Mouse (Mus musculus) midbrain, embryonic 12.5 days (tissue): ENCODE data around the gene Gm27027. TPM values are rescaled to one million over a fixed set of nuclear protein-coding genes. Genes with fewer than 3 reads are reported as not detected.

Experiments used
- ATAC-seq: fragments of 200-750 bp; cut with Nextera tagmentation; 2 replicates; pipeline ENCODE4 v1.8.0; 2017; ENCODE audit warnings: low read depth, moderate TSS enrichment, moderate library complexity; ENCODE audit not compliant: low FRiP score
- H3K27ac ChIP-seq: fragments of 300-500 bp; sonication (generic); replicated peaks from 2 replicates; pipeline ENCODE4 v1.5.1; 2016; ENCODE audit warnings: mild to moderate bottlenecking
- H3K27me3 ChIP-seq: fragments of 300-500 bp; sonication (generic); 2 replicates; pipeline ENCODE4 v1.6.1; 2016; ENCODE audit warnings: mild to moderate bottlenecking
- H3K36me3 ChIP-seq: fragments of 300-500 bp; sonication (generic); 2 replicates; pipeline ENCODE4 v1.6.1; 2016
- H3K4me1 ChIP-seq: fragments of 300-500 bp; sonication (generic); 2 replicates; pipeline ENCODE4 v1.6.1; 2016
- H3K4me2 ChIP-seq: fragments of 300-500 bp; sonication (generic); replicated peaks from 2 replicates; pipeline ENCODE4 v1.6.1; 2016; ENCODE audit warnings: mild to moderate bottlenecking, moderate library complexity
- H3K4me3 ChIP-seq: fragments of 300-500 bp; sonication (generic); 2 replicates; pipeline ENCODE4 v1.5.1; 2016; ENCODE audit warnings: mild to moderate bottlenecking
- H3K9ac ChIP-seq: fragments of 300-500 bp; sonication (generic); replicated peaks from 2 replicates; pipeline ENCODE4 v1.6.1; 2016; ENCODE audit warnings: mild to moderate bottlenecking, moderate library complexity
- H3K9me3 ChIP-seq: fragments of 300-500 bp; sonication (generic); 2 replicates; pipeline ENCODE4 v1.6.1; 2016; ENCODE audit warnings: mild to moderate bottlenecking
- WGBS: fragments of 180-500 bp; shearing (Covaris S2); methylation state at CpG from one replicate; pipeline ENCODE4 v1.1.7; 2016; 5-methylcytosine and 5-hydroxymethylcytosine counted together
- polyA plus RNA-seq: library from polyadenylated mRNA; unstranded; fragments of >200 nt; fragmentation: Nextera tagmentation; extraction: Ambion mirVana; gene quantifications from 2 replicates; pipeline ENCODE4 v1.2.1, GENCODE M21; 2016

Gene Gm27027
- polyA plus RNA-seq, 1 experiment from 2014 or later: not detected

- H3K9ac ChIP-seq: peak overlapping the region; percentile 68
- under 1% methylated on average over 32 of the region's 32 CpGs for WGBS
Observed at GRCm38 (mm10) chr2:93954781-93955578, 41.2 kb downstream of the Gm27027 start.

GRCm38 (mm10) chr2:93953726-93954125 lies 42.4 kb downstream of the Gm27027 start:
- Histone ChIP-seq H3K9me3 (peaks cover 3% of the 10 kb centered on the region; the same call in 1 of the 2 replicates), H3K9ac (no peak overlapping the region), H3K27ac (no peak overlapping the region), H3K4me2 (no peak overlapping the region), H3K4me1 (peaks cover 37% of the 10 kb centered on the region), H3K27me3 (peaks cover 61% of the 10 kb centered on the region), H3K4me3 (no peak overlapping the region), H3K36me3 (no peaks in the 10 kb centered on the region)
- no peak for ATAC-seq
- WGBS: 86% methylated on average over 9 of the region's 9 CpGs

More at GRCm38 (mm10) chr2:93954781-93955578, 41.2 kb downstream of the Gm27027 start:
- Histone ChIP-seq H3K36me3 (no peaks in the 10 kb centered on the region), H3K9me3 (no peaks in the 10 kb centered on the region), H3K27ac (no peak overlapping the region), H3K4me3 (peak overlapping the region; percentile 68), H3K27me3 (peaks cover 64% of the 10 kb centered on the region), H3K4me2 (peak overlapping the region; percentile 99), H3K4me1 (peaks cover 37% of the 10 kb centered on the region)
- no peak for ATAC-seq

DNA sequence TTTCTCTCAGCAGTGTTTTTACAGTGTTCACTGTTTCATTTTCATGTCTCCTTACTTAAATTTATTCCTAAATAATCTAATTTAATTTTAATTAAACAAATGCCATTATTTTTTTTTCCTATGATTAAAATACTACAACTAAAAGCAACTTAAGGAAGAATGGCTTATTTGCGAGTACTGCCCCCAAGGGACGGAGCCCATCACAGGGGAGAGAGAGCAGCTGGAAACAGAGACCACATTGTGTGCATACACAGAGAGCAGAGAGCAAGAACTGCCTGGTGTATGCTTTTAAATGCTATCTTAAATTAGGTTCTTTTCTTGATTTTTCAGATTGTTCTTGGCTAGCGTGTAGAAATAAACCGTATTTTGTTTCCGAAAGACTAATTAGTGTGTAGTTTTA lies 49.2 kb downstream of the Gm27027 start:
- Histone ChIP-seq H3K27ac (no peak overlapping the region), H3K4me3 (no peak overlapping the region), H3K4me2 (no peak overlapping the region), H3K9me3 (peaks cover 11% of the 10 kb centered on the region), H3K4me1 (no peaks in the 10 kb centered on the region), H3K27me3 (0 out of 2 replicates have a peak, but pooled peaks cover 4% of the 10 kb centered on the region), H3K36me3 (no peaks in the 10 kb centered on the region), H3K9ac (no peak overlapping the region)
- 76% methylated on average over 5 of the region's 5 CpGs for WGBS
- no peak for ATAC-seq

DNA sequence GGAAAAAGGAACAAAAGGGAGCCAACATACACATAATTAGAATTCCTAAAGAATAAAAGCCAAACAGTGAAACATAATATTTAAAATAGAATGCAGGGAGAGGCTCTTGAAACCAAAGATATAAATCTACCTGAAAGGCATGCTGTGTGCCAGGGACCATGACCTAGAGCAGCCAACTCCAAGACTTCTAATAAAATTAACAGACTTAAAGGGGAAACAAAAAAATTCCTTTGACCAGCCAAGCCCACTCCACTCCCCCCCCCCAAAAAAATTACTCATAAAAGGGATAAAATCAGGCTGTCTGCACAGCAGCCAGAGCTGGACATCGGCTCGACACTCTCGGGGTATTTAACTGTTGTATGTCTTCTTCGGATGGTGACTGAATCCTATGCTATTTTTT lies 51.3 kb downstream of the Gm27027 start:
- H3K27me3 ChIP-seq: no peaks in the 10 kb centered on the region
- no peak for ATAC-seq
- 89% methylated on average over 4 of the region's 4 CpGs for WGBS
- no peak overlapping the region for H3K27ac ChIP-seq
- no peaks in the 10 kb centered on the region for H3K36me3 ChIP-seq
- H3K4me2 ChIP-seq: no peak overlapping the region
- H3K4me3 ChIP-seq: no peak overlapping the region
- peaks cover 11% of the 10 kb centered on the region for H3K9me3 ChIP-seq
- no peak overlapping the region for H3K9ac ChIP-seq
- H3K4me1 ChIP-seq: no peaks in the 10 kb centered on the region

DNA sequence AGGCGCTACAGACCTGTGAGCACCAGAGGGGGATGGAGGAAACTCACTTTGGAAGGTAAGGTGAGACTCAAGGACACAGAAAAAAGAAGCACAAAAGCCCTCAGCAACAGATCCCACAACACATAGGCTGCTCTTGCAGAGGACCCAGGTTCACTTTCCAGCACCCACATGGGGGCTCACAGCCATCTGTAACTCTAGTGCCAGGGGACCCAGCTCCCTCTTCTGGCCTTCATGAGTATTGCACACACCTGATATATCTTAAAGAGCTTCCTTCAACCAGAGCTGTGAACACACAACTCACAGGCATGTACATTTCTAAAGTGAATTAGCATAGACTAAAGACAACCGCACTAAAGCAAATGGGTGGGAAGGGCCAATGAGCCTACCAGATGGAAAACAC lies 52.1 kb downstream of the Gm27027 start:
- Histone ChIP-seq H3K36me3 (no peaks in the 10 kb centered on the region), H3K27me3 (no peaks in the 10 kb centered on the region), H3K9ac (no peak overlapping the region), H3K4me1 (no peaks in the 10 kb centered on the region), H3K4me2 (no peak overlapping the region), H3K9me3 (peaks cover 9% of the 10 kb centered on the region), H3K4me3 (no peak overlapping the region), H3K27ac (no peak overlapping the region)
- ATAC-seq: no peak
- WGBS: 93% methylated on average over 2 of the region's 2 CpGs

DNA sequence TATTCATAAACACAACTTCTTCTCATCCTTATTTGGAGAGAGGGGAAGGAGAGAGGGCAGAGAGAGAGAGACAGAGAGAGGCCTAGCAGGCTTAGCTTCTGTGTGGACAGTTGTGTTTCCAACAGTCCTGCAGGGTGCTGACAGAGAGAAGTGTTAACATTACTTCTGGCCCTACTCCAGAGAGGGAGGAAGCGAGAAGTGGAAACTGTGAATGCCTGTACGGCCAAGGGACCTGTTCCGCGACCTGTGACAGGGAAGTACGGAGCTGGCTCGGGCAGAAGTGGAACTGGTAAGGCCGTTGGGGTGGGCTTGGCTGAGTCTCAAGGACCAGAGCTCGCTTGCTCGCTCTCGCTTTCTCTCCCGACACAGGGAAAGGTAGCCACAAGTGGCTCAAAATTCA lies 54.5 kb downstream of the Gm27027 start:
- peaks cover 7% of the 10 kb centered on the region; the same call in 1 of the 2 replicates for H3K9me3 ChIP-seq
- H3K36me3 ChIP-seq: no peaks in the 10 kb centered on the region
- H3K9ac ChIP-seq: no peak overlapping the region
- H3K27ac ChIP-seq: no peak overlapping the region
- no peak overlapping the region for H3K4me2 ChIP-seq
- 84% methylated on average over 11 of the region's 11 CpGs for WGBS
- no peaks in the 10 kb centered on the region for H3K4me1 ChIP-seq
- H3K27me3 ChIP-seq: no peaks in the 10 kb centered on the region
- no peak overlapping the region for H3K4me3 ChIP-seq
- ATAC-seq: no peak

- no peak for ATAC-seq
- Histone ChIP-seq H3K9me3 (peaks cover 3% of the 10 kb centered on the region; the same call in 1 of the 2 replicates), H3K36me3 (no peaks in the 10 kb centered on the region), H3K9ac (no peak overlapping the region), H3K4me2 (no peak overlapping the region), H3K4me3 (no peak overlapping the region), H3K27me3 (no peaks in the 10 kb centered on the region), H3K4me1 (no peaks in the 10 kb centered on the region), H3K27ac (no peak overlapping the region)
- WGBS: 83% methylated on average over 9 of the region's 9 CpGs
Observed at GRCm38 (mm10) chr2:93938534-93938933, 57.6 kb downstream of the Gm27027 start.

GRCm38 (mm10) chr2:93928866-93929265 lies 67.3 kb downstream of the Gm27027 start:
- no peaks in the 10 kb centered on the region for H3K9me3 ChIP-seq
- WGBS: 88% methylated on average over 10 of the region's 10 CpGs
- no peaks in the 10 kb centered on the region for H3K36me3 ChIP-seq
- no peaks in the 10 kb centered on the region for H3K27me3 ChIP-seq
- no peak for ATAC-seq
- H3K27ac ChIP-seq: no peak overlapping the region
- H3K4me1 ChIP-seq: no peaks in the 10 kb centered on the region
- H3K4me2 ChIP-seq: no peak overlapping the region
- H3K4me3 ChIP-seq: no peak overlapping the region
- H3K9ac ChIP-seq: no peak overlapping the region

DNA sequence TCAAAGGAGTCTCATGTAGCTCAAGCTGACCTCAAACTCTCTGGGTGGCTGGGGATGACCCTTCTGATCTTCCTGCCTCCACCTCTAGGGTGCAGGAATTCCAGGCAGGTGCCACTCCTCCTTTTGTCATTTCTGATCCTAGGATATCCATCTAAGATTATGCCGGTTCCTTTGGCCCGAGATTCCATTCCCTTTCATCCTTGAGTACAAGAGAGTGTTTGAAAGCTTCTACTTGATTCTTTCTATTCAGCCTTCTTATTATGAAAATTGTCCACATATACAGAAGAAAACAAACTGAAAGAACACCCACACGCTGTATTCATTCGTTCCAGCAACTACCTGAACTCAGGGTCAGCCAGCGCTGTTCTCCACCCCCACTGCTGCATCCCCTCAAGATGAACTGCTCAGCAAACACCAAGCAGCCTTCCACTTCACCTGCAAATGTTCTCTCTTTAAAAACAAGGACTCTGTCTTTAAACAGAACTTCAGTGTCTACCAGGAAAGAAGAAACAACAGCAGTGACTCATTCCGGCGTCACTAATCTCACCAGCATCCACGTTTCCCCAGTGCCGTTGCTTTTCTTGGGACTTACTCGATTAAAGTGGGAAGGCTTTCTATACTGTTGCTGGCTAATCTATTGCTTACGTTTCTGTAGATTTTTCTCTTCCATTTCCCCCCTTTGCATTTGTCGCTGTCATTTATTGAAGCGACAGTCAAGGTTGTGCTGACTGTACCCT lies 68.3 kb downstream of the Gm27027 start:
- H3K27me3 ChIP-seq: no peaks in the 10 kb centered on the region
- H3K9me3 ChIP-seq: no peaks in the 10 kb centered on the region
- H3K4me1 ChIP-seq: no peaks in the 10 kb centered on the region
- WGBS: 76% methylated on average over 13 of the region's 13 CpGs
- H3K27ac ChIP-seq: no peak overlapping the region
- no peaks in the 10 kb centered on the region for H3K36me3 ChIP-seq
- no peak overlapping the region for H3K9ac ChIP-seq
- H3K4me3 ChIP-seq: no peak overlapping the region
- no peak overlapping the region for H3K4me2 ChIP-seq
- no peak for ATAC-seq

DNA sequence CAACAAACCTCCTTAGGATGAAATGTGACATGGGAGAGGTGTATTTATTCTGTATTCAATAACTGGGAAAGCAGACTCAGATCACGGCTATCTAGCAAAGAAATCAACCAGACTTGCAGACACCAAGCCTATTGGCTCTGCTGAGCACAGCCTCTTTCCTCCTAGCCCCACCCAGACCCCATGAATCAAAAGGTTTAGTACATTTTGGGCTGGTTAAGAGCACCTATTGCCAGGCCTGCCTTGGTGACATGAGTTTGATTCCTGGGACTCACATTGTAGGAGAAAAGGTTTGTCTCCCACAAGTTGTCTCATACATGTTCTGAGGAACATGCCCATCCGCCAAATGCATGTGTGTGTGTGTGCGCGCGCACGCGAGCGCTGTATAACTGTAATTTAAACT lies 70.0 kb downstream of the Gm27027 start:
- WGBS: 94% methylated on average over 8 of the region's 8 CpGs

GRCm38 (mm10) chr2:93919093-93919492 lies 77.1 kb downstream of the Gm27027 start:
- H3K4me3 ChIP-seq: no peak overlapping the region
- no peak for ATAC-seq
- no peaks in the 10 kb centered on the region for H3K9me3 ChIP-seq
- WGBS: 85% methylated on average over 3 of the region's 3 CpGs
- no peaks in the 10 kb centered on the region for H3K36me3 ChIP-seq
- H3K9ac ChIP-seq: no peak overlapping the region
- H3K27me3 ChIP-seq: no peaks in the 10 kb centered on the region
- H3K27ac ChIP-seq: no peak overlapping the region
- no peaks in the 10 kb centered on the region for H3K4me1 ChIP-seq
- H3K4me2 ChIP-seq: no peak overlapping the region

More for the DNA sequence above, 70.0 kb downstream of the Gm27027 start:
- H3K36me3 ChIP-seq: no peaks in the 10 kb centered on the region
- H3K27ac ChIP-seq: no peak overlapping the region
- H3K4me2 ChIP-seq: no peak overlapping the region
- H3K27me3 ChIP-seq: no peaks in the 10 kb centered on the region
- H3K9ac ChIP-seq: no peak overlapping the region
- ATAC-seq: no peak
- no peak overlapping the region for H3K4me3 ChIP-seq
- H3K9me3 ChIP-seq: no peaks in the 10 kb centered on the region
- H3K4me1 ChIP-seq: no peaks in the 10 kb centered on the region

DNA sequence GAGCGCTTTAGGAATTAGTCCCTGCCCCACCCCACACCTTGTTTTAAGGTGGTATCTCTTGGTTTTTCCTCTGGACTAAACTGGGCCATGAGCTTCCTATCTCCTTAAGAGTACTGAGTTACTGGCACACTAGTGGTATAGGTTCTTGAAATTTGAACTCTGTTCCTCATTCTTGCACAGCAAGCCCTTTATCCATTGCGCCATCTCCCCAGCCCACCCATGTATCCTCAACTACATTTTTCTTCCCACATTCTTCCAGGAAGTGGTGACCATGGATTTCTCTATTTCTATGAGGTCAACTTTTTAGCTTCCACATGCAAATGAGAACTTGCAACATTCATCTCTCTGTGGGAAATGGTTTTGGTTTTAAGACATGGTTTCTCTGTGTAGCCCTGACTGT lies 82.6 kb downstream of the Gm27027 start:
- Histone ChIP-seq H3K27ac (no peak overlapping the region), H3K36me3 (no peaks in the 10 kb centered on the region), H3K9ac (no peak overlapping the region), H3K4me1 (no peaks in the 10 kb centered on the region), H3K9me3 (no peaks in the 10 kb centered on the region), H3K4me2 (no peak overlapping the region), H3K4me3 (no peak overlapping the region), H3K27me3 (no peaks in the 10 kb centered on the region)
- no peak for ATAC-seq
- 87% methylated on average over 2 of the region's 2 CpGs for WGBS
